In the genomic region with DNA sequence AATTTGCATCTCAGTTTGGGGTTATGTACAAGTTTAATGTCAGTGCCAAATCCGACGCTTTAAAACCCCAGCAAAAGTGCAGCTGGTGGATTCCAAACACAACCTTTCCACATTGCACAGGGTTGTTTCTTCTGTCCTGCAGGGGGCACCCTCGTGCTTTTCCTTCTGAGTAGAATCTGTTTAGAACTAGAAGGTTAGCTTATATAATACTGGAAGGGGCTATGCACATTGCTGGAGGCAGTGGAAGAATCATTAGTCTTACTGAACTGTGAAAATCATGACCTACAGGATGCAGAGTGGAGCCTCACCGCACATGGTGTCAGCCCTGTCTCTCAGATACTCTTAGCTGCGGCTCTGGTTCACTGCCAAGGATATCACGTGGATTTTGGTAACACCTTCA, we compare ENCODE assay signal across 9 mouse cellular contexts. TPM values are rescaled to one million over a fixed set of nuclear protein-coding genes. Genes with fewer than 3 reads are reported as not detected.
A peak's percentile ranks its signal among the peaks of the same experiment; 100 is the strongest.
DNase-seq lines count a peak whose midpoint lies in the region; ATAC-seq and TF ChIP-seq lines count a peak whose summit lies in the region.
"Had no signal": no experiment of that assay in that cellular context is flagged by ENCODE, and none has a peak within 500 bp of the region (broad histone marks: within the 10 kb centered on the region; RNA-seq: fewer than 3 reads in every experiment).

No protein-coding gene starts in this region.

- no peaks in the 10 kb centered on the region for H3K9me3 ChIP-seq in hindbrain, embryonic 11.5 days (ENCODE audit: control insufficient read depth, low read length)
- no peaks in the 10 kb centered on the region for H3K9me3 ChIP-seq in hindbrain, embryonic 13.5 days
- no peaks in the 10 kb centered on the region for H3K9me3 ChIP-seq in ES-E14 (ENCODE audit: control insufficient read depth, insufficient read depth, low read depth, low read length)
- no peaks in the 10 kb centered on the region for H3K9me3 ChIP-seq in hindbrain, postnatal 0 days (ENCODE audit: low read length)

- peak; percentile 64 for TF ChIP-seq CTCF in hindbrain, postnatal 0 days (IDR thresholded peaks at IDR 0.05; ENCODE audit: low read depth)

- WGBS in hindbrain, embryonic 11.5 days: 63% methylated on average over 6 of the region's 6 CpGs
- 60% methylated on average over 6 of the region's 6 CpGs for WGBS in hindbrain, embryonic 13.5 days
- WGBS in hindbrain, postnatal 0 days: 66% methylated on average over 6 of the region's 6 CpGs

- no peak overlapping the region for H3K4me2 ChIP-seq in hindbrain, embryonic 11.5 days (replicated peaks; ENCODE audit: low read depth, low read length)
- no peak overlapping the region for H3K4me2 ChIP-seq in hindbrain, embryonic 13.5 days
- no peak overlapping the region for H3K4me2 ChIP-seq in hindbrain, postnatal 0 days (ENCODE audit: low read depth, low read length)

- H3K9ac ChIP-seq in hindbrain, embryonic 11.5 days (ENCODE audit: low read depth, low read length): no peak overlapping the region
- H3K9ac ChIP-seq in hindbrain, embryonic 13.5 days: no peak overlapping the region
- H3K9ac ChIP-seq in ES-E14 (ENCODE audit: insufficient read depth, low read depth, low read length, poor library complexity, severe bottlenecking): no peak overlapping the region
- H3K9ac ChIP-seq in hindbrain, postnatal 0 days (replicated peaks; ENCODE audit: low read length): no peak overlapping the region

- no peaks in the 10 kb centered on the region for H3K27me3 ChIP-seq in hindbrain, embryonic 11.5 days (ENCODE audit: control insufficient read depth, insufficient read depth, low read length)
- no peaks in the 10 kb centered on the region for H3K27me3 ChIP-seq in hindbrain, embryonic 13.5 days
- no peaks in the 10 kb centered on the region for H3K27me3 ChIP-seq in hindbrain, postnatal 0 days (ENCODE audit: insufficient read depth, low read length)

- in situ Hi-C loops in ES-E14 (cut with MboI; ENCODE audit: low sequenced_read_pairs in 2 of 2, unreplicated experiment in 2 of 2): no loop called here

- no peaks in the 10 kb centered on the region for H3K36me3 ChIP-seq in hindbrain, embryonic 11.5 days (ENCODE audit: control insufficient read depth, insufficient read depth, low read length)
- no peaks in the 10 kb centered on the region for H3K36me3 ChIP-seq in hindbrain, embryonic 13.5 days
- no peaks in the 10 kb centered on the region for H3K36me3 ChIP-seq in ES-E14 (ENCODE audit: control insufficient read depth, insufficient read depth, low read length, poor library complexity, severe bottlenecking)
- no peaks in the 10 kb centered on the region for H3K36me3 ChIP-seq in hindbrain, postnatal 0 days (ENCODE audit: insufficient read depth, low read length)

- H3K4me3 ChIP-seq in hindbrain, embryonic 11.5 days (ENCODE audit: low read depth, low read length): no peak overlapping the region
- no peak overlapping the region for H3K4me3 ChIP-seq in hindbrain, embryonic 13.5 days
- H3K4me3 ChIP-seq in ES-E14 (ENCODE audit: insufficient read depth in 1 of 2, low read depth in 1 of 2, low read length in 2 of 2, poor library complexity in 1 of 2, severe bottlenecking in 1 of 2): no peak overlapping the region
- no peak overlapping the region for H3K4me3 ChIP-seq in hindbrain, postnatal 0 days (ENCODE audit: low read length)

- DNase-seq in hindbrain, embryonic 11.5 days (ENCODE audit: low spot score): peak; percentile 64
- DNase-seq in ES-E14 (ENCODE audit: low read depth, low spot score): peak; percentile 58
- peak; percentile 76 to 78 for DNase-seq in cerebellum, postnatal 10 days
- peak; percentile 67 for DNase-seq in hindbrain, postnatal 0 days (ENCODE audit: low spot score)
- DNase-seq in left cerebral cortex, postnatal 36 days (ENCODE audit: low spot score in 2 of 2): peak; percentile 64 to 65
- DNase-seq in retina, embryonic 14.5 days (ENCODE audit: low spot score): peak; percentile 66
- DNase-seq in thymus, postnatal 4 days: peak; percentile 90

- ATAC-seq in hindbrain, embryonic 11.5 days (ENCODE audit: low FRiP score): no peak
- no peak for ATAC-seq in hindbrain, embryonic 13.5 days (ENCODE audit: low FRiP score)
- no peak for ATAC-seq in hindbrain, postnatal 0 days

- intact Hi-C loops in left cerebral cortex, postnatal 36 days (cut with DNase I): loop anchor here (1.0 to 2.0 kb wide), 2 partner anchors 164 to 279 kb away; no protein-coding TSS in a partner anchor

- no peaks in the 10 kb centered on the region for H3K4me1 ChIP-seq in hindbrain, embryonic 11.5 days (replicated peaks; ENCODE audit: control insufficient read depth, insufficient read depth, low read length)
- H3K4me1 ChIP-seq in hindbrain, embryonic 13.5 days (replicated peaks): peaks cover 10% of the 10 kb centered on the region; the same call in 1 of the 2 replicates
- H3K4me1 ChIP-seq in ES-E14 (ENCODE audit: control insufficient read depth in 2 of 2, insufficient read depth in 2 of 2, low read length in 2 of 2, poor library complexity in 1 of 2): 0 out of 4 replicates have a peak, but pooled peaks cover 0 to 1% of the 10 kb centered on the region in 2 experiments
- no peaks in the 10 kb centered on the region for H3K4me1 ChIP-seq in hindbrain, postnatal 0 days (ENCODE audit: insufficient read depth, low read length)

- no peak overlapping the region for H3K27ac ChIP-seq in hindbrain, embryonic 11.5 days (ENCODE audit: low read depth, low read length)
- H3K27ac ChIP-seq in hindbrain, embryonic 13.5 days: no peak overlapping the region
- no peak overlapping the region for H3K27ac ChIP-seq in ES-E14 (ENCODE audit: insufficient read depth, low read depth, low read length, poor library complexity, severe bottlenecking)
- H3K27ac ChIP-seq in hindbrain, postnatal 0 days: no peak overlapping the region

TF ChIP-seq in ES-E14, 5 proteins besides CTCF, POLR2A, EP300 and RAD21:
- TF ChIP-seq CHD2 (IDR thresholded peaks at IDR 0.05; ENCODE audit: low read depth, low read length) (no peak), ZC3H11A (IDR thresholded peaks at IDR 0.05; ENCODE audit: borderline replicate concordance, low read depth, low read length) (0 out of 2 replicates have a peak, but pooled peaks have one; percentile 60)

RNA-seq across cellular contexts. Expression of a gene that starts 49.3 kb away (rescaled TPM):
- 0.08 and 0.36 TPM in 2 replicates for polyA plus RNA-seq in hindbrain, embryonic 11.5 days (2014; fragmentation: Nextera tagmentation; extraction: Ambion mirVana)
- 0.44 TPM in 1 of 2 replicates, not detected in the other for polyA plus RNA-seq in hindbrain, embryonic 13.5 days (2015; fragmentation: Nextera tagmentation; extraction: Ambion mirVana)
- not detected in 2 replicates for total RNA-seq in ES-E14 (2012; rRNA removed)
- 0.10 TPM in 1 of 2 replicates, not detected in the other for total RNA-seq in hindbrain, postnatal 0 days (2014; rRNA removed)
- polyA plus RNA-seq in hindbrain, postnatal 0 days (2015; fragmentation: Nextera tagmentation; extraction: Ambion mirVana): 0.09 TPM in 1 of 2 replicates, not detected in the other
- under 1 TPM; 0.35 to 0.48 TPM for total RNA-seq in left cerebral cortex, postnatal 36 days (2021)
- polyA plus RNA-seq: neural tube, embryonic 14.5 days had no signal

RNA-seq across cellular contexts. Expression of a gene that starts 55.7 kb away (rescaled TPM):
- 1.2 and 1.6 TPM in 2 replicates for polyA plus RNA-seq in hindbrain, embryonic 11.5 days (2014; fragmentation: Nextera tagmentation; extraction: Ambion mirVana)
- polyA plus RNA-seq in hindbrain, embryonic 13.5 days (2015; fragmentation: Nextera tagmentation; extraction: Ambion mirVana): 1.3 and 1.5 TPM in 2 replicates
- total RNA-seq in ES-E14 (2012; rRNA removed): 0.26 and 0.27 TPM in 2 replicates
- 0.42 and 1.3 TPM in 2 replicates for total RNA-seq in hindbrain, postnatal 0 days (2014; rRNA removed)
- 0.52 and 0.76 TPM in 2 replicates for polyA plus RNA-seq in hindbrain, postnatal 0 days (2015; fragmentation: Nextera tagmentation; extraction: Ambion mirVana)
- total RNA-seq in left cerebral cortex, postnatal 36 days (2021): 1 to 10 TPM in 1 of 2 experiments, under 1 TPM in 1; 0.54 to 1.1 TPM
